Mouse (Mus musculus): ENCODE data around the gene Rhobtb3.

GRCm38 (mm10) chr13:75981901-75982300, 38.2 kb upstream of the Rhobtb3 start:
- TF ChIP-seq CTCF (IDR thresholded peaks at IDR 0.05; ENCODE audit: low read depth, low read length) (no peak), GATA2 (IDR thresholded peaks at IDR 0.05; ENCODE audit: borderline replicate concordance, low read depth, low read length) (no peak), GATA1 (IDR thresholded peaks at IDR 0.05; ENCODE audit: borderline replicate concordance, low read length) (no peak)

Measured in G1E (cell line).